Mouse (Mus musculus) embryonic fibroblast, embryonic 13.5 days (primary cell): ENCODE measurements around the gene Mmaa. TPM values are rescaled to one million over a fixed set of nuclear protein-coding genes. Genes with fewer than 3 reads are reported as not detected.

Experiments
- H3K27ac ChIP-seq: 2 replicates; pipeline ENCODE4 v1.5.1; 2012; ENCODE audit warnings: low read length, control low read depth, inconsistent platforms; ENCODE audit not compliant: insufficient read depth
- H3K4me1 ChIP-seq: 2 replicates; pipeline ENCODE4 v1.6.1; 2011; ENCODE audit warnings: low read length; ENCODE audit not compliant: control insufficient read depth, insufficient read depth
- H3K4me3 ChIP-seq: 2 replicates; pipeline ENCODE4 v1.5.1; 2011; ENCODE audit warnings: mild to moderate bottlenecking, control low read depth, low read length; ENCODE audit not compliant: insufficient read depth
- CTCF ChIP-seq: IDR thresholded peaks from 2 replicates; pipeline ENCODE4 v1.5.1; 2011; ENCODE audit warnings: mild to moderate bottlenecking, control low read depth, low read length, moderate library complexity, borderline replicate concordance; ENCODE audit not compliant: insufficient read depth
- POLR2A ChIP-seq: IDR thresholded peaks from 2 replicates; pipeline ENCODE4 v1.6.1; 2011; ENCODE audit warnings: low read depth, mild to moderate bottlenecking, control low read depth, low read length, moderate library complexity
- polyA plus RNA-seq: library from polyadenylated mRNA; stranded (reverse); fragments of >200 nt; gene quantifications from 2 replicates; pipeline ENCODE4 v1.2.4, GENCODE M21; 2011; ENCODE audit warnings: low read depth; ENCODE audit not compliant: missing spikeins, insufficient read length

The Mmaa gene
- polyA plus RNA-seq, 1 experiment, result 12.0 TPM

DNA sequence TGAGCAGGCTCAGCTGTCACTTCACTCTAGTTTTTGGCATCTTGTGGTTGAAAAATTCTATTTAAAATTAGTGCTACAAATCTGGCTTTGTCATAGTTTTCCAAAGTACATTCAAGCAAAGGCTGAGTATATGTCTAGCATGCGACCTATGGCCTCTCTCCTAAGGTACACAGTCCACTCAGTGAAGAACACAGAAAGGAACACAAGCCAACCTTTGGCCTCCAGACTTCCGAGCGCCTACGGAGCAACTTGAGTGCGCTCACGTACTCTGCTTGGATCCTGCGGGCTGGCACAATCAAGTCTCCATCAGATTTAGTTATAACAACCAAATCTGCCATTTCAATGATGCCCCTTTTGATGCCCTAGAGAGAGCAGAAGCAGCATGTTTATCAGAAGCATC lies 25.8 kb downstream of the Mmaa start:
- Histone ChIP-seq H3K4me3 (no peak overlapping the region), H3K4me1 (no peaks in the 10 kb centered on the region), H3K27ac (no peak overlapping the region)
- TF ChIP-seq POLR2A (no peak), CTCF (no peak)

DNA sequence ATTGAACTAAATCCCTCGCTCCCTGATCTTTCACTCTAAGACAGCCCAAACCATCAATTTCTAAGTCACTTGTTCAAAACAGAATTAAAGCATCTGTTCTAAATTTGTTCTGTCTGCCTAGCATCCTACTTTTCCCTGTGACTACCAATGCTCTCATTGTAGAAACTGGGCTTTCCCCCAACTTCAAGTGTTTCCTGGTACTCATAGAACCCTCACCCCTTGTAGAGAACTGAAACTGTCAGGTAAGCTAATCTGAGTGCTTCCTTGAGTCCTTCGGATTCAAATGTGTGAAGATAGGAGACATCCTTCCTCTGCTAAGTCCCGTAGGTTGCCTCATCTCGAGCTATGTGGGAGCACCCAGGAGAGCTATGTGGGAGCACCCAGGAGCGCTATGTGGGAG lies 32.8 kb downstream of the Mmaa start:
- H3K4me1 ChIP-seq, result no peaks in the 10 kb centered on the region
- TF ChIP-seq POLR2A, result no peak
- no peak for TF ChIP-seq CTCF
- no peak overlapping the region for H3K4me3 ChIP-seq
- no peak overlapping the region for H3K27ac ChIP-seq

- no peak for TF ChIP-seq CTCF
- TF ChIP-seq POLR2A, result no peak
Measured at GRCm38 (mm10) chr8:79256076-79256705, 38.5 kb downstream of the Mmaa start.

GRCm38 (mm10) chr8:79253742-79254141 lies 41.0 kb downstream of the Mmaa start:
- no peak overlapping the region for H3K27ac ChIP-seq
- no peak for TF ChIP-seq POLR2A
- TF ChIP-seq CTCF, result no peak
- H3K4me3 ChIP-seq, result no peak overlapping the region
- H3K4me1 ChIP-seq, result peaks cover 7% of the 10 kb centered on the region; the same call in 1 of the 2 replicates

More at GRCm38 (mm10) chr8:79256076-79256705, 38.5 kb downstream of the Mmaa start:
- Histone ChIP-seq H3K27ac (no peak overlapping the region), H3K4me3 (no peak overlapping the region), H3K4me1 (peaks cover 7% of the 10 kb centered on the region; the same call in 1 of the 2 replicates)

- TF ChIP-seq POLR2A (no peak), CTCF (no peak)
- Histone ChIP-seq H3K4me1 (no peaks in the 10 kb centered on the region), H3K27ac (no peak within 1 kb of the TSS), H3K4me3 (no peak within 1 kb of the TSS)
Measured at GRCm38 (mm10) chr8:79248470-79248869, 46.3 kb downstream of the Mmaa start, which contains the start of gene 1700011L22Rik. Gene 1700011L22Rik, minus strand, starts transcription at chr8:79248570.

GRCm38 (mm10) chr8:79243422-79243821 lies 51.3 kb downstream of the Mmaa start:
- TF ChIP-seq CTCF (no peak), POLR2A (no peak)
- H3K4me3 ChIP-seq, result no peak overlapping the region
- H3K27ac ChIP-seq, result no peak overlapping the region
- H3K4me1 ChIP-seq, result no peaks in the 10 kb centered on the region; the same call in 1 of the 2 replicates

GRCm38 (mm10) chr8:79239996-79240395 lies 54.7 kb downstream of the Mmaa start:
- H3K4me3 ChIP-seq, result no peak overlapping the region
- no peak overlapping the region for H3K27ac ChIP-seq
- H3K4me1 ChIP-seq, result no peaks in the 10 kb centered on the region; the same call in 1 of the 2 replicates
- TF ChIP-seq POLR2A (no peak), CTCF (no peak)

- Histone ChIP-seq H3K4me3 (no peak overlapping the region), H3K27ac (no peak overlapping the region), H3K4me1 (no peaks in the 10 kb centered on the region; the same call in 1 of the 2 replicates)
- TF ChIP-seq CTCF, result no peak
- TF ChIP-seq POLR2A, result no peak
Measured at GRCm38 (mm10) chr8:79239320-79239719, 55.4 kb downstream of the Mmaa start.

GRCm38 (mm10) chr8:79229266-79229888 lies 65.4 kb downstream of the Mmaa start:
- TF ChIP-seq CTCF (no peak), POLR2A (no peak)
- H3K27ac ChIP-seq, result no peak overlapping the region
- H3K4me1 ChIP-seq, result no peaks in the 10 kb centered on the region
- H3K4me3 ChIP-seq, result no peak overlapping the region

- Histone ChIP-seq H3K27ac (no peak overlapping the region), H3K4me1 (no peaks in the 10 kb centered on the region), H3K4me3 (no peak overlapping the region)
- TF ChIP-seq CTCF (no peak), POLR2A (no peak)
Measured at GRCm38 (mm10) chr8:79227916-79228315, 66.8 kb downstream of the Mmaa start.

GRCm38 (mm10) chr8:79227194-79227593 lies 67.5 kb downstream of the Mmaa start:
- Histone ChIP-seq H3K27ac (no peak overlapping the region), H3K4me1 (peaks cover 3% of the 10 kb centered on the region; the same call in 1 of the 2 replicates), H3K4me3 (no peak overlapping the region)
- no peak for TF ChIP-seq CTCF
- no peak for TF ChIP-seq POLR2A
